ENCODE assay signal across 10 mouse cellular contexts in genomic region chr4:24967251-24967650, GRCm38 (mm10). TPM values are rescaled to one million over a fixed set of nuclear protein-coding genes. Genes with fewer than 3 reads are reported as not detected.
A peak's percentile ranks its signal among the peaks of the same experiment; 100 is the strongest.
DNase-seq lines count a peak whose midpoint lies in the region; ATAC-seq and TF ChIP-seq lines count a peak whose summit lies in the region.
"Had no signal": no experiment of that assay in that cellular context is flagged by ENCODE, and none has a peak within 500 bp of the region (broad histone marks: within the 10 kb centered on the region; RNA-seq: fewer than 3 reads in every experiment).

No protein-coding gene starts in this region.

- H3K9me3 ChIP-seq in heart, embryonic 16.5 days (replicated peaks; ENCODE audit: control insufficient read depth, low read length), result no peaks in the 10 kb centered on the region
- no peaks in the 10 kb centered on the region for H3K9me3 ChIP-seq in hindbrain, embryonic 16.5 days (ENCODE audit: control insufficient read depth, low read length)

- no peak for DNase-seq in heart, postnatal 25 days (ENCODE audit: low spot score)
- DNase-seq in embryo, embryonic 11 days, result peak; percentile 34
- DNase-seq in ovary, postnatal 36 days (ENCODE audit: low spot score), result no peak
- DNase-seq in left cerebral cortex, postnatal 36 days (ENCODE audit: low spot score in 2 of 2), result no peak
- no peak for DNase-seq in frontal cortex, postnatal 14 days (ENCODE audit: low spot score in 2 of 2)

- intact Hi-C loops in heart, postnatal 25 days (cut with DNase I), result loop anchor here (5.0 kb wide), 1 partner anchor 65 kb away; no protein-coding TSS in a partner anchor
- intact Hi-C loops in left cerebral cortex, postnatal 36 days (cut with DNase I), result no loop called here

- no peaks in the 10 kb centered on the region for H3K36me3 ChIP-seq in heart, embryonic 16.5 days (ENCODE audit: control insufficient read depth, insufficient read depth)
- no peaks in the 10 kb centered on the region for H3K36me3 ChIP-seq in hindbrain, embryonic 16.5 days (ENCODE audit: control insufficient read depth, insufficient read depth, low read length)
- H3K36me3 ChIP-seq in myocyte (ENCODE audit: control insufficient read depth, insufficient read depth), result no peaks in the 10 kb centered on the region

- 20% methylated on average over 7 of the region's 7 CpGs for WGBS in heart, embryonic 16.5 days
- 16% methylated on average over 7 of the region's 7 CpGs for WGBS in hindbrain, embryonic 16.5 days

- no peak for TF ChIP-seq POLR2A in myocyte (IDR thresholded peaks at IDR 0.05; ENCODE audit: insufficient read length, low read depth)

- H3K4me1 ChIP-seq in heart, embryonic 16.5 days (ENCODE audit: control insufficient read depth, insufficient read depth, low read length), result peaks cover 3% of the 10 kb centered on the region; the same call in 1 of the 2 replicates
- H3K4me1 ChIP-seq in hindbrain, embryonic 16.5 days (ENCODE audit: control insufficient read depth, insufficient read depth, low read depth, low read length), result peaks cover 8% of the 10 kb centered on the region

- peaks cover 14% of the 10 kb centered on the region for H3K79me2 ChIP-seq in myocyte (ENCODE audit: control insufficient read depth, insufficient read depth)

- peak overlapping the region; percentile 84 for H3K4me2 ChIP-seq in heart, embryonic 16.5 days (ENCODE audit: low read depth, low read length)
- peak overlapping the region; percentile 75 for H3K4me2 ChIP-seq in hindbrain, embryonic 16.5 days (ENCODE audit: low read length)
- peak overlapping the region; percentile 82 for H3K4me2 ChIP-seq in myocyte (ENCODE audit: low read depth)

- peak overlapping the region; percentile 71 for H3ac ChIP-seq in myocyte (ENCODE audit: control insufficient read depth, insufficient read length)

- no peak overlapping the region for H3K27ac ChIP-seq in heart, embryonic 16.5 days (ENCODE audit: low read length)
- no peak overlapping the region for H3K27ac ChIP-seq in hindbrain, embryonic 16.5 days (ENCODE audit: low read depth, low read length)
- H3K27ac ChIP-seq: macrophage had no signal

- ATAC-seq in heart, embryonic 16.5 days (replicated peaks; ENCODE audit: extremely low read depth, insufficient read depth, low FRiP score), result no peak
- no peak for ATAC-seq in hindbrain, embryonic 16.5 days

- peaks cover 10% of the 10 kb centered on the region for H3K27me3 ChIP-seq in heart, embryonic 16.5 days (ENCODE audit: control insufficient read depth, insufficient read depth, low read length)
- no peaks in the 10 kb centered on the region for H3K27me3 ChIP-seq in hindbrain, embryonic 16.5 days (replicated peaks; ENCODE audit: control insufficient read depth, insufficient read depth, low read length)
- no peaks in the 10 kb centered on the region for H3K27me3 ChIP-seq in myocyte (ENCODE audit: control insufficient read depth, insufficient read depth, insufficient read length)

- peak overlapping the region; percentile 77 for H3K4me3 ChIP-seq in heart, embryonic 16.5 days (ENCODE audit: low read length)
- peak overlapping the region; percentile 76 for H3K4me3 ChIP-seq in hindbrain, embryonic 16.5 days (ENCODE audit: low read length)
- H3K4me3 ChIP-seq in myocyte, result peak overlapping the region; percentile 36

- peak overlapping the region; percentile 88 for H3K9ac ChIP-seq in heart, embryonic 16.5 days (ENCODE audit: low read length)
- peak overlapping the region; percentile 47 for H3K9ac ChIP-seq in hindbrain, embryonic 16.5 days (ENCODE audit: low read depth, low read length)

TF ChIP-seq in myocyte, 11 proteins besides CTCF, POLR2A, EP300 and RAD21:
- TF ChIP-seq CEBPB (IDR thresholded peaks at IDR 0.05; ENCODE audit: insufficient read depth, poor library complexity, severe bottlenecking) (no peak), USF1 (IDR thresholded peaks at IDR 0.05; ENCODE audit: low read depth) (no peak), MYOD1 (IDR thresholded peaks at IDR 0.05; ENCODE audit: control insufficient read depth in 1 of 3, insufficient read length in 2 of 3, low read depth in 2 of 3) (no peak), TCF12 (IDR thresholded peaks at IDR 0.05; ENCODE audit: insufficient read depth, poor library complexity, severe bottlenecking) (no peak), E2F4 (IDR thresholded peaks at IDR 0.05; ENCODE audit: insufficient read depth) (no peak), TCF3 (IDR thresholded peaks at IDR 0.05; ENCODE audit: insufficient read length, low read depth) (no peak), MAX (IDR thresholded peaks at IDR 0.05; ENCODE audit: low read depth) (no peak), REST (IDR thresholded peaks at IDR 0.05; ENCODE audit: insufficient read depth, insufficient read length) (no peak), MYOG (IDR thresholded peaks at IDR 0.05; ENCODE audit: control insufficient read depth in 1 of 3, insufficient read depth in 1 of 3, insufficient read length in 2 of 3, low read depth in 2 of 3) (no peak), SRF (IDR thresholded peaks at IDR 0.05; ENCODE audit: control insufficient read depth, insufficient read length, low read depth) (no peak)

RNA-seq across cellular contexts. Expression of gene Gpr63, which starts 1.0 kb away (rescaled TPM):
- 0.17 and 0.45 TPM in 2 replicates for polyA plus RNA-seq in heart, embryonic 16.5 days (2015; fragmentation: Nextera tagmentation; extraction: Ambion mirVana)
- total RNA-seq in heart, postnatal 25 days (2021), result 1 to 10 TPM; 1.3 to 2.0 TPM
- 1.4 and 1.7 TPM in 2 replicates for polyA plus RNA-seq in hindbrain, embryonic 16.5 days (2015; fragmentation: Nextera tagmentation; extraction: Ambion mirVana)
- polyA plus RNA-seq in myocyte (2012; fragmentation: generic; extraction: Trizol), result 6.2 TPM
- 10 to 100 TPM; 14.4 to 16.7 TPM for total RNA-seq in left cerebral cortex, postnatal 36 days (2021)
- total RNA-seq: MEL had no signal
- polyA plus RNA-seq: macrophage had no signal
